Mouse (Mus musculus): ENCODE measurements around the gene Pctp.

- TF ChIP-seq CTCF (IDR thresholded peaks at IDR 0.05; ENCODE audit: insufficient read depth, low read depth, low read length), result no peak
- TF ChIP-seq POLR2A (IDR thresholded peaks at IDR 0.05; ENCODE audit: insufficient read depth, low read depth, low read length), result no peak
Measured at GRCm38 (mm10) chr11:89978914-89979818, 23.5 kb downstream of the Pctp start.

Measured in olfactory bulb, adult 2 months (tissue).